Mouse (Mus musculus): ENCODE results near the gene Stk39.

Gene Stk39

GRCm38 (mm10) chr2:68232929-68233328 lies 239.1 kb downstream of the Stk39 start:
- DNase-seq (ENCODE audit: low read depth) = no peak

GRCm38 (mm10) chr2:68229872-68230271 lies 242.2 kb downstream of the Stk39 start:
- DNase-seq (ENCODE audit: low read depth) = peak; percentile 78

- no peak for DNase-seq (ENCODE audit: low read depth)
Measured at GRCm38 (mm10) chr2:68229081-68229480, 243.0 kb downstream of the Stk39 start.

GRCm38 (mm10) chr2:68222227-68222873 lies 249.7 kb downstream of the Stk39 start:
- DNase-seq (ENCODE audit: low read depth) = peak; percentile 54

- DNase-seq (ENCODE audit: low read depth) = peak; percentile 45
Measured at GRCm38 (mm10) chr2:68221226-68221625, 250.8 kb downstream of the Stk39 start.

- no peak for DNase-seq (ENCODE audit: low read depth)
Measured at GRCm38 (mm10) chr2:68219823-68220222, 252.2 kb downstream of the Stk39 start.

GRCm38 (mm10) chr2:68215176-68215575 lies 256.9 kb downstream of the Stk39 start:
- DNase-seq (ENCODE audit: low read depth) = no peak

- no peak for DNase-seq (ENCODE audit: low read depth)
Measured at GRCm38 (mm10) chr2:68214400-68214799, 257.7 kb downstream of the Stk39 start.

GRCm38 (mm10) chr2:68211443-68211842 lies 260.6 kb downstream of the Stk39 start:
- no peak for DNase-seq (ENCODE audit: low read depth)

- DNase-seq (ENCODE audit: low read depth) = no peak
Measured at GRCm38 (mm10) chr2:68196245-68196644, 275.8 kb downstream of the Stk39 start.

- no peak for DNase-seq (ENCODE audit: low read depth)
Measured at GRCm38 (mm10) chr2:68194444-68194843, 277.6 kb downstream of the Stk39 start.

GRCm38 (mm10) chr2:68193465-68193837 lies 278.6 kb downstream of the Stk39 start:
- DNase-seq (ENCODE audit: low read depth) = no peak

GRCm38 (mm10) chr2:68192605-68193464 lies 279.2 kb downstream of the Stk39 start:
- no peak for DNase-seq (ENCODE audit: low read depth)

- DNase-seq (ENCODE audit: low read depth) = no peak
Measured at GRCm38 (mm10) chr2:68176425-68176824, 295.6 kb downstream of the Stk39 start.

GRCm38 (mm10) chr2:68171306-68171705 lies 300.8 kb downstream of the Stk39 start:
- no peak for DNase-seq (ENCODE audit: low read depth)

GRCm38 (mm10) chr2:68162012-68162411 lies 310.1 kb downstream of the Stk39 start:
- no peak for DNase-seq (ENCODE audit: low read depth)

GRCm38 (mm10) chr2:68160566-68160965 lies 311.5 kb downstream of the Stk39 start:
- DNase-seq (ENCODE audit: low read depth) = no peak

Data from NIH3T3 (cell line).